Mouse (Mus musculus) cerebellum, postnatal 25 days (tissue): ENCODE measurements around the gene Psmd10.

Source experiments
- DNase-seq, 2 experiments: peaks; one replicate each; pipeline ENCODE4 v3.0.0; 2021; ENCODE audit warnings: mixed read lengths in 2 of 2

Gene Psmd10

GRCm38 (mm10) chrX:140956272-140956940 lies at the start of gene Psmd10, which contains the start of gene Atg4a:
TSS of gene Psmd10 (minus strand) at chrX:140956728.
TSS of gene Atg4a (plus strand) at chrX:140956907.
- DNase-seq, result peak; percentile 84 to 92

DNA sequence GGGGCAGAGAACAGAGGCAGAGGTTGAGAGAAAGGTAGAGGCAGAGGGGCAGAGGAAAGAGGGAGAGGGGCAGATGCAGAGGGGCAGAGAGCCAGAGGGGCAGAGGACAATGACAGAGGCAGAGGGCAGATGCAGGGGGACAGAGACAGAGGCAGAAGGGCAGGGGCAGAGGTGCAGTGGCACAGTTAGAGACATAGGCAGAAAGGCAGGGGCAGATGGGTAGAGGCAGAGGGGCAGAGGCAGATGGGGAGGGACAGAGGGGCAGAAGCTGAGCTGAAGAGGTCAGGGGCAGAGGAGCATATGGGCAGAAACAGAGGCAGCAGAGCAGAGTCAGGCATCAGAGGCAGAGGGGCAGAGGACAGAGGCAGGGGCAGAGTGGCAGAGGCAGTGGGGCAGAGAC lies 42.4 kb upstream of the Psmd10 start:
- no peak for DNase-seq

DNA sequence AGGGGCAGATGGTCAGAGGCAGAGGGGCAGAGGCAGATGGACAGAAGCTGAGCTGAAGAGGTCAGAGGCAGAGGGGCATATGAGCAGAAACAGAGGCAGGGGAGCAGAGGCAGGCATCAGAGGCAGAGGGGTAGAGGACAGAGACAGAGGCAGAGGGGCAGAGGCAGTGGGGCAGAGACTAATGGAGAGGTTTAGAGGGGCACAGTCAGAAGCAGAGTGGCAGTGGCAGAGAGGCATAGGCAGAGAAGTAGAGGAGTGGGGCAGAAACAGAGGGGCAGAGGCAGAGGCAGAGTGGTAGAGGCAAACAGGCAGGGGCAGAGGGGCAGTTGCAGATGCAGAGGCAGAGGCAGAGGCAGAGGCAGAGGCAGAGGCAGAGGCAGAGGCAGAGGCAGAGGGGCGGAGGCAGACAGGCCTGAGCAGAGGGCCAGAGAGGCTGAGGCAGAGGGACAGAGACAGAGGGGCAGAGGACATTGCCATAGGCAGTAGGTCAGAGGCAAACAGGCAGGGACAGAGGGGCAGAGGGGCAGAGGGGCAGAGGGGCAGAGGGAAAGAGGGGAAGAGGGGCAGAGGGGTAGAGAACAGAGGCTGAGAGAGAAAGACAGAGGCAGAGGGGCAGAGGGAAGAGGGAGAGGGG lies 41.5 kb upstream of the Psmd10 start:
- no peak for DNase-seq

DNA sequence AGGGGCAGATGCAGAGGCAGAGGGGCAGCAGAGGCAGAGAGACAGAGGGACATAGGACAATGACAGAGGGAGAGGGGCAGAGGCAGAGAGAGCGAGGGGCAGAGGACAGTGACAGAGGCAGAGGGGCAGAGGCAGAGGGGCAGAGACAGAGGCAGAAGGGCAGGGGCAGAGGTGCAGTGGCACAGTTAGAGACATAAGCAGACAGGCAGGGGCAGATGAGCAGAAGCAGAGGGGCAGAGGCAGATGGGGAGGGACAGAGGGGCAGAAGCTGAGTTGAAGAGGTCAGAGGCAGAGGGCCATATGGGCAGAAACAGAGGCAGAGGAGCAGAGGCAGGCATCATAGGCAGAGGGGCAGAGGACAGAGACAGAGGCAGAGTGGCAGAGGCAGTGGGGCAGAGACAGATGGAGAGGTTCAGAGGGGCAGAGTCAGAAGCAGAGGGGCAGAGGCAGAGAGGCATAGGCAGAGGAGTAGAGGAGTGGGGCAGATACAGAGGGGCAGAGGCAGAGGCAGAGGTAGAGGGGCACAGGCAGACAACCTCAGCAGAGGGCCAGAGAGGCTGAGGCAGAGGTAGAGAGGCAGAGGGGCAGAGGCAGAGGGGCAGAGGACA lies 40.5 kb upstream of the Psmd10 start:
- DNase-seq, result no peak

DNA sequence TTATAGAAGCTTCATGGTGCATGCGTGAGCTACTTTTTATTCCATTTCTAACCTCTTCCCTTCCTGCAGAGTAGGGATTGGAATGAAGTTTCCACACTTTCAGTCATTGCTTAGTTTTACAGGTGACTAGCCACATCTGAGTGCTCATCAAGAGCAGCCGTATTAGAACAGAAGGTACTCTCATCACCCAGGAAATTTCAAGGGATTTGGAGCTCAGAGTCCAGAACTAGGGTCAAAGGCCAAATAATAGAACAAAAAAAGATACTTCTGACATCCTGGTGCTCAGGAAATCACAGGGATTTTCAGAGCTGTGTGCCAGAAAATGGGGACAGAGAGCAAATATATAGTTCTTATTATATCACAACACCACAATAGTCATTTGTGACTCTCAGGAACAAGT lies 28.7 kb upstream of the Psmd10 start:
- DNase-seq, result no peak

GRCm38 (mm10) chrX:140984795-140985194 lies 28.3 kb upstream of the Psmd10 start:
- no peak for DNase-seq

- DNase-seq, result no peak
These were observed 26.9 kb upstream of the Psmd10 start for GRCm38 (mm10) chrX:140983206-140983960.

GRCm38 (mm10) chrX:140980163-140980562 lies 23.6 kb upstream of the Psmd10 start:
- no peak for DNase-seq

DNA sequence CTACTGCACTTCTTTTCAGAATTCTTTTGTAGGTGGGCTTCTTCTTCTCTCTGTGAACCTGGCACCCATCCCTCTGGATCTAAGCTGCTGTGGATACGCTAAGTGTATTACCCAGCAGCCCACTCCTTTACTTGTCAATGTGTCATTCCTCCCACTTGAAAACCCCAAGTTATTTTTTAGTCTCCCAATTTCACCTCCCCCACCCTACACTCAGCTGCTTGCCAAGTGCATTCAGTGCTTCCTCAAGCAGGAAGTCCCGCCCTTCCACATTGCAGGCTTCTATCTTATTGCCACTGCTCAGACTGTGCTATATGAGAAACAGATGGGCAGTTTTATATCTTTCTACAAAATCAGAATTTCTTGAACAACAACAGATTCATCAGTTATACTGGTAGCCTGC lies 23.0 kb upstream of the Psmd10 start:
- DNase-seq, result no peak

GRCm38 (mm10) chrX:140978943-140979342 lies 22.4 kb upstream of the Psmd10 start:
- no peak for DNase-seq

DNA sequence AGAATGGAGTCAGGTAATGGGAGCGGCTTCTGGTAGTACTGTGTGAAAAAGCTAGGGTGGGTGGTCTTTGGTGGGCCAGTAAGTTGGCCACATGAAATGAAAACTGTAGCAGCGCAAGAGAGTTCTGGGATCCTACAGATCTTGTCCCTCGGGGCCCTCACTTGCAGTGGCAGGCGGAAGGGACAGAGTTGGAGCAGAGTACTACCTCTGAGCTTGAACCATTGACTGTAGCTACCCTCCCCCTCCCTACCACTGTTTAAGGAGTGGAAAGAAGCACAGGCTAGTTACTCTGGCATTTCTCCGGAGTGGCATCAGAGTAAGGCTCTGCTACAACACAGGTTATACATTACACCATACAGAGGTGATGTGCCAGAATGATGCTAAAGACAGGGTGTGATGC lies 431 bp upstream of the Psmd10 start:
- DNase-seq, result no peak

DNA sequence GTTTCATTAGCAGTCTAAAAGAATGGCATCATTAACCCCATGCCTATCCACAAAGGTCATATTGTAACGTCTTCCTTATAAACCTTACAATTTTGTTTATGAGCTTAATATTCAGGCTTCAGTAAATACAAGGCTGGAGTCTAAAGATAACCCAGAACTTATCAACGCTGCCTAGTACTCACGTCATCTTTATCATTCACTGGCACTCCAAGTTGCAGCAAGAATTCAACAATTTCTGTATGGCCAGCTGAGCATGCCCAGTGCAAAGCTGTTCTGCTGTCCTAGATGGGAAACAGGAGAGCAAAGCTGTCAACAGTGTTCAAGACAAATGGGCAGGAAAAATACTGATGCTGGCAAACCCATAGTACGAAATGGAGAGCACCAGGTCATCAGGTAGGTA lies 2.9 kb downstream of the Psmd10 start:
- no peak for DNase-seq

- DNase-seq, result no peak
These were observed 20.3 kb downstream of the Psmd10 start for GRCm38 (mm10) chrX:140936271-140936670.

- no peak for DNase-seq
These were observed 23.3 kb downstream of the Psmd10 start for GRCm38 (mm10) chrX:140933263-140933662.

DNA sequence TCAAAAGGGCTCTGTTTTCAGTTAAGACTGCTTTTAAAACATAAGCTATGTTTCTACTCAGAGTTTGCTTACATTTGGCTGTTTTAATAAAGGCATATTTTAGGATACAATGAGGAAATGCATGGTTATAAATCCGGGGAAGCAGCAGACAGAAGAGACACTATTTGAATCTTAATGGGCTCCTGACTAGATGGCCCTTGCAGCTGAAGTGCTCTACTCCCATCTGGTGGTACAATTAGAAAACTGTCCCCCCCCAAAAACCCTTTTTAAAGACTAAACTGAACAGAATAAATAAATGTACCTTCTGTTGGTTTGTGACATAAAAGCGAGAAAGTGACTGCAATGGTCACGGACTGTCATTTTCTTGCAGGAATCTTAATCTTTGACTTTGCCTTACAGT lies 24.5 kb downstream of the Psmd10 start:
- DNase-seq, result no peak

DNA sequence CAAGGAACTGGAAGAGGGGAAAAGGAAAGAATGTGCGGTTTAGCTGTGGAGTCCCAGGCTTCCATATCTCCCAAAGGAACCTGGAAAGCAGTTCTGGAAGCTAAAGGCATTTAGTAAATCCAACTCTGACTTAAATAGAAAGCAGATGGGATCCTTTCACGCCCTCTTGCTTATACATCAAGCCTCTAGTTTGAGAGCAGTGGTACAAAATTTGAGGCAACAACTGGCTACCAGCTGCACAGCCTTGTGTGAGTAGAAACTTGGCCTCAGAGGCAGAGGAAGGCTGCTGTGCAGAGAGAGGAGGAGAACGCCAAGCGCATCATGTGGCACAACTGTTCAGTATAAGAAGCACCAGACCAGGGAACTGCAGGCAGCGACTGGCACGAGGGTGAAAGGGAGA lies 35.2 kb downstream of the Psmd10 start:
- DNase-seq, result no peak

- DNase-seq, result no peak
These were observed 49.2 kb downstream of the Psmd10 start, which contains the start of gene Vsig1 for GRCm38 (mm10) chrX:140907360-140907759. TSS of gene Vsig1 (plus strand) at chrX:140907608.

- DNase-seq, result no peak
These were observed 53.0 kb downstream of the Psmd10 start for GRCm38 (mm10) chrX:140903487-140903886.
